Mouse (Mus musculus): ENCODE measurements around the gene Gm20708. TPM values are rescaled to one million over a fixed set of nuclear protein-coding genes. Genes with fewer than 3 reads are reported as not detected.
"Not testable (repeated sequence)": the region's sequence is repeated elsewhere in the genome, so short reads cannot be mapped to it uniquely, and the experiment has no call there.

Gene Gm20708
- polyA plus RNA-seq, 1 experiment from 2014 or later: 0.27 TPM

- H3K27me3 ChIP-seq (replicated peaks): no peaks in the 10 kb centered on the region
- peaks cover 91% of the 10 kb centered on the region for H3K4me1 ChIP-seq
- no peaks in the 10 kb centered on the region for H3K9me3 ChIP-seq (replicated peaks)
- WGBS (ENCODE audit: insufficient replicate concordance): 56% methylated on average over 18 of the region's 18 CpGs
- peak overlapping the region; percentile 23; the same call in 1 of the 2 replicates for H3K9ac ChIP-seq
- H3K36me3 ChIP-seq: peaks cover 11% of the 10 kb centered on the region
- no peak overlapping the region for H3K4me3 ChIP-seq
- peak overlapping the region; percentile 82 for H3K4me2 ChIP-seq
- H3K27ac ChIP-seq: peak overlapping the region; percentile 87
- no peak for ATAC-seq
These were observed 18.9 kb downstream of the Gm20708 start for GRCm38 (mm10) chr11:117828149-117828887.

GRCm38 (mm10) chr11:117828888-117829604 lies 19.6 kb downstream of the Gm20708 start:
- Histone ChIP-seq H3K9me3 (replicated peaks) (no peaks in the 10 kb centered on the region), H3K4me3 (no peak overlapping the region), H3K36me3 (peaks cover 3% of the 10 kb centered on the region), H3K4me1 (peaks cover 89% of the 10 kb centered on the region), H3K9ac (peak overlapping the region; percentile 23), H3K27me3 (replicated peaks) (no peaks in the 10 kb centered on the region), H3K27ac (peak overlapping the region; percentile 87), H3K4me2 (peak overlapping the region; percentile 82)
- WGBS (ENCODE audit: insufficient replicate concordance): 13% methylated on average over 9 of the region's 9 CpGs
- ATAC-seq: peak; percentile 43

- WGBS (ENCODE audit: insufficient replicate concordance): 64% methylated on average over 2 of the region's 2 CpGs
- no peak for ATAC-seq
- Histone ChIP-seq H3K4me2 (peak overlapping the region; percentile 82), H3K9ac (peak overlapping the region; percentile 23; the same call in 1 of the 2 replicates), H3K4me1 (peaks cover 91% of the 10 kb centered on the region), H3K27me3 (replicated peaks) (no peaks in the 10 kb centered on the region), H3K9me3 (replicated peaks) (no peaks in the 10 kb centered on the region), H3K4me3 (no peak overlapping the region), H3K36me3 (no peaks in the 10 kb centered on the region), H3K27ac (peak overlapping the region; percentile 87)
These were observed 20.3 kb downstream of the Gm20708 start for GRCm38 (mm10) chr11:117829671-117830215.

- Histone ChIP-seq H3K4me3 (no peak overlapping the region), H3K4me2 (no peak overlapping the region), H3K36me3 (no peaks in the 10 kb centered on the region), H3K27ac (peak overlapping the region; percentile 87), H3K4me1 (peaks cover 90% of the 10 kb centered on the region), H3K9me3 (replicated peaks) (no peaks in the 10 kb centered on the region), H3K27me3 (replicated peaks) (no peaks in the 10 kb centered on the region), H3K9ac (no peak overlapping the region)
- 68% methylated on average over 9 of the region's 9 CpGs for WGBS (ENCODE audit: insufficient replicate concordance)
- ATAC-seq: no peak
These were observed 20.9 kb downstream of the Gm20708 start for GRCm38 (mm10) chr11:117830401-117830800.

- H3K27me3 ChIP-seq (replicated peaks): no peaks in the 10 kb centered on the region
- H3K4me3 ChIP-seq: peak overlapping the region; percentile 53
- no peaks in the 10 kb centered on the region for H3K36me3 ChIP-seq
- H3K4me2 ChIP-seq: peak overlapping the region; percentile 70
- H3K4me1 ChIP-seq: peaks cover 92% of the 10 kb centered on the region
- peak overlapping the region; percentile 75 for H3K27ac ChIP-seq
- WGBS (ENCODE audit: insufficient replicate concordance): 11% methylated on average over 28 of the region's 28 CpGs
- H3K9me3 ChIP-seq (replicated peaks): no peaks in the 10 kb centered on the region
- peak; percentile 85 for ATAC-seq
- H3K9ac ChIP-seq: peak overlapping the region; percentile 39
These were observed 22.9 kb downstream of the Gm20708 start for GRCm38 (mm10) chr11:117832086-117832969.

- not testable (repeated sequence) for H3K4me2 ChIP-seq; H3K36me3 ChIP-seq; ATAC-seq; H3K9me3 ChIP-seq (replicated peaks); H3K27me3 ChIP-seq (replicated peaks); H3K4me3 ChIP-seq; H3K9ac ChIP-seq; H3K27ac ChIP-seq
- H3K4me1 ChIP-seq: peaks cover 92% of the 10 kb centered on the region
- 72% methylated on average over 6 of the region's 6 CpGs for WGBS (ENCODE audit: insufficient replicate concordance)
These were observed 24.0 kb downstream of the Gm20708 start for GRCm38 (mm10) chr11:117833509-117833908.

- no peak overlapping the region for H3K27ac ChIP-seq
- no peak for ATAC-seq
- H3K4me1 ChIP-seq: peaks cover 92% of the 10 kb centered on the region
- H3K36me3 ChIP-seq: no peaks in the 10 kb centered on the region
- 84% methylated on average over 8 of the region's 8 CpGs for WGBS (ENCODE audit: insufficient replicate concordance)
- no peak overlapping the region for H3K4me3 ChIP-seq
- H3K9ac ChIP-seq: no peak overlapping the region
- no peaks in the 10 kb centered on the region for H3K9me3 ChIP-seq (replicated peaks)
- H3K4me2 ChIP-seq: no peak overlapping the region
- H3K27me3 ChIP-seq (replicated peaks): no peaks in the 10 kb centered on the region
These were observed 24.6 kb downstream of the Gm20708 start for GRCm38 (mm10) chr11:117834086-117834485.

GRCm38 (mm10) chr11:117836306-117836705 lies 26.8 kb downstream of the Gm20708 start:
- H3K36me3 ChIP-seq: no peaks in the 10 kb centered on the region
- no peaks in the 10 kb centered on the region for H3K9me3 ChIP-seq (replicated peaks)
- H3K9ac ChIP-seq: no peak overlapping the region; the same call in 1 of the 2 replicates
- no peaks in the 10 kb centered on the region for H3K27me3 ChIP-seq (replicated peaks)
- H3K4me2 ChIP-seq: peak overlapping the region; percentile 59
- 25% methylated on average over 13 of the region's 13 CpGs for WGBS (ENCODE audit: insufficient replicate concordance)
- H3K27ac ChIP-seq: peak overlapping the region; percentile 93
- no peak for ATAC-seq
- 0 out of 2 replicates have a peak overlapping the region, but pooled peaks have one; percentile 3 for H3K4me3 ChIP-seq
- peaks cover 92% of the 10 kb centered on the region for H3K4me1 ChIP-seq

- H3K27ac ChIP-seq: peak overlapping the region; percentile 93
- no peaks in the 10 kb centered on the region for H3K27me3 ChIP-seq (replicated peaks)
- peak overlapping the region; percentile 45 for H3K9ac ChIP-seq
- peak overlapping the region; percentile 57 for H3K4me2 ChIP-seq
- no peaks in the 10 kb centered on the region for H3K36me3 ChIP-seq
- H3K4me1 ChIP-seq: peaks cover 74% of the 10 kb centered on the region
- H3K9me3 ChIP-seq (replicated peaks): no peaks in the 10 kb centered on the region
- no peak overlapping the region for H3K4me3 ChIP-seq
- ATAC-seq: peak; percentile 98
- 31% methylated on average over 2 of the region's 2 CpGs for WGBS (ENCODE audit: insufficient replicate concordance)
These were observed 29.1 kb downstream of the Gm20708 start for GRCm38 (mm10) chr11:117838572-117838971.

GRCm38 (mm10) chr11:117839021-117839420 lies 29.6 kb downstream of the Gm20708 start:
- ATAC-seq: no peak
- peak overlapping the region; percentile 57 for H3K4me2 ChIP-seq
- no peaks in the 10 kb centered on the region for H3K27me3 ChIP-seq (replicated peaks)
- H3K36me3 ChIP-seq: no peaks in the 10 kb centered on the region
- H3K4me1 ChIP-seq: peaks cover 70% of the 10 kb centered on the region
- no peaks in the 10 kb centered on the region for H3K9me3 ChIP-seq (replicated peaks)
- H3K9ac ChIP-seq: peak overlapping the region; percentile 45
- WGBS (ENCODE audit: insufficient replicate concordance): 43% methylated on average over 1 of the region's 1 CpGs
- H3K4me3 ChIP-seq: no peak overlapping the region
- H3K27ac ChIP-seq: peak overlapping the region; percentile 93

- H3K9ac ChIP-seq: peak overlapping the region; percentile 37; the same call in 1 of the 2 replicates
- H3K4me3 ChIP-seq: no peak overlapping the region
- H3K4me2 ChIP-seq: no peak overlapping the region
- no peaks in the 10 kb centered on the region for H3K36me3 ChIP-seq
- no peaks in the 10 kb centered on the region for H3K9me3 ChIP-seq (replicated peaks)
- 59% methylated on average over 1 of the region's 1 CpGs for WGBS (ENCODE audit: insufficient replicate concordance)
- peak overlapping the region; percentile 57 for H3K27ac ChIP-seq
- peaks cover 59% of the 10 kb centered on the region for H3K4me1 ChIP-seq
- no peak for ATAC-seq
- no peaks in the 10 kb centered on the region for H3K27me3 ChIP-seq (replicated peaks)
These were observed 31.4 kb downstream of the Gm20708 start for GRCm38 (mm10) chr11:117840910-117841309.

Data from liver, embryonic 12.5 days (tissue).